Mouse (Mus musculus): ENCODE measurements around the gene Asz1.

The Asz1 gene

GRCm38 (mm10) chr6:18108934-18109333 is at the start of gene Asz1:
Asz1 (minus strand) TSS chr6:18109061.
- ATAC-seq (ENCODE audit: insufficient number of reproducible peaks, low FRiP score, low TSS enrichment) = no peak

- ATAC-seq (ENCODE audit: insufficient number of reproducible peaks, low FRiP score, low TSS enrichment) = no peak
These were observed 44.2 kb upstream of the Asz1 start for GRCm38 (mm10) chr6:18153031-18153430.

- no peak for ATAC-seq (ENCODE audit: insufficient number of reproducible peaks, low FRiP score, low TSS enrichment)
These were observed 26.4 kb upstream of the Asz1 start for GRCm38 (mm10) chr6:18135246-18135645.

GRCm38 (mm10) chr6:18128059-18128458 is 19.2 kb upstream of the Asz1 start:
- ATAC-seq (ENCODE audit: insufficient number of reproducible peaks, low FRiP score, low TSS enrichment) = no peak

- no peak for ATAC-seq (ENCODE audit: insufficient number of reproducible peaks, low FRiP score, low TSS enrichment)
These were observed 18.5 kb upstream of the Asz1 start for GRCm38 (mm10) chr6:18127206-18127983.

- no peak for ATAC-seq (ENCODE audit: insufficient number of reproducible peaks, low FRiP score, low TSS enrichment)
These were observed 12.0 kb downstream of the Asz1 start for GRCm38 (mm10) chr6:18096861-18097260.

- no peak for ATAC-seq (ENCODE audit: insufficient number of reproducible peaks, low FRiP score, low TSS enrichment)
These were observed 19.8 kb downstream of the Asz1 start for GRCm38 (mm10) chr6:18089098-18089497.

GRCm38 (mm10) chr6:18087160-18087804 is 21.6 kb downstream of the Asz1 start:
- ATAC-seq (ENCODE audit: insufficient number of reproducible peaks, low FRiP score, low TSS enrichment) = no peak

GRCm38 (mm10) chr6:18078615-18079014 is 30.2 kb downstream of the Asz1 start:
- no peak for ATAC-seq (ENCODE audit: insufficient number of reproducible peaks, low FRiP score, low TSS enrichment)

- ATAC-seq (ENCODE audit: insufficient number of reproducible peaks, low FRiP score, low TSS enrichment) = no peak
These were observed 31.9 kb downstream of the Asz1 start for GRCm38 (mm10) chr6:18076986-18077385.

GRCm38 (mm10) chr6:18076577-18076976 is 32.3 kb downstream of the Asz1 start:
- ATAC-seq (ENCODE audit: insufficient number of reproducible peaks, low FRiP score, low TSS enrichment) = no peak

- no peak for ATAC-seq (ENCODE audit: insufficient number of reproducible peaks, low FRiP score, low TSS enrichment)
These were observed 51.0 kb downstream of the Asz1 start for GRCm38 (mm10) chr6:18057899-18058298.

- ATAC-seq (ENCODE audit: insufficient number of reproducible peaks, low FRiP score, low TSS enrichment) = no peak
These were observed 57.2 kb downstream of the Asz1 start for GRCm38 (mm10) chr6:18051702-18052101.

- no peak for ATAC-seq (ENCODE audit: insufficient number of reproducible peaks, low FRiP score, low TSS enrichment)
These were observed 64.6 kb downstream of the Asz1 start for GRCm38 (mm10) chr6:18044299-18044698.

GRCm38 (mm10) chr6:18043172-18043571 is 65.7 kb downstream of the Asz1 start:
- no peak for ATAC-seq (ENCODE audit: insufficient number of reproducible peaks, low FRiP score, low TSS enrichment)

- no peak for ATAC-seq (ENCODE audit: insufficient number of reproducible peaks, low FRiP score, low TSS enrichment)
These were observed 76.6 kb downstream of the Asz1 start for GRCm38 (mm10) chr6:18032271-18032670.

GRCm38 (mm10) chr6:18031509-18032010 is 77.3 kb downstream of the Asz1 start:
- ATAC-seq (ENCODE audit: insufficient number of reproducible peaks, low FRiP score, low TSS enrichment) = no peak

- ATAC-seq (ENCODE audit: insufficient number of reproducible peaks, low FRiP score, low TSS enrichment) = no peak
These were observed 77.9 kb downstream of the Asz1 start for GRCm38 (mm10) chr6:18030868-18031508.

GRCm38 (mm10) chr6:18029746-18030656 is 78.9 kb downstream of the Asz1 start, which contains the start of gene Wnt2:
Wnt2 (minus strand) TSS chr6:18030585.
- no peak for ATAC-seq (ENCODE audit: insufficient number of reproducible peaks, low FRiP score, low TSS enrichment)

GRCm38 (mm10) chr6:18024133-18024794 is 84.6 kb downstream of the Asz1 start:
- no peak for ATAC-seq (ENCODE audit: insufficient number of reproducible peaks, low FRiP score, low TSS enrichment)

All from cerebellum, adult (tissue).